11 mouse cellular contexts compared by ENCODE assay signal in the genomic region with DNA sequence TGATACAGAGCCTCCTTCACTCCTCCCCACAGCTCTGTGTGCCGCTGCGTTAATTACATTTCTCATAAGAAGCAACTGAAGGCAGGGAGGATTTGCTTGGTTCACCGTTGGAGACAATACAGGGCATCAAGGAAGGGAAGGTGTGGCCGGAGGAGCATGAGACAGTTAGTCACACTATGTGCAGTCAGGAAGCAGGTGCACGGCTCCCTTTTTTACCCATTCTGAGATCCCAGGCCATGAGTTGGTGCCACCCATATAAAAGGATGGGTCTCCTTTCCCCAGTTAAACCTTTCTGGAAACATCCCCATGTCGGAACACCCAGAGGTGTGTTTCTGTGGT. TPM values are rescaled to one million over a fixed set of nuclear protein-coding genes. Genes with fewer than 3 reads are reported as not detected.
DNase-seq lines count a peak whose midpoint lies in the region; ATAC-seq lines count a peak whose summit lies in the region.
"Had no signal": no experiment of that assay in that cellular context is flagged by ENCODE, and none has a peak within 500 bp of the region (broad histone marks: within the 10 kb centered on the region; RNA-seq: fewer than 3 reads in every experiment).

No protein-coding gene starts in this region.

- no peaks in the 10 kb centered on the region for H3K36me3 ChIP-seq in hindbrain, embryonic 10.5 days
- H3K36me3 ChIP-seq in hindbrain, embryonic 14.5 days (replicated peaks; ENCODE audit: control insufficient read depth, insufficient read depth): no peaks in the 10 kb centered on the region
- no peaks in the 10 kb centered on the region for H3K36me3 ChIP-seq in lung, embryonic 16.5 days (ENCODE audit: control insufficient read depth, insufficient read depth, low read length)
- H3K36me3 ChIP-seq in embryonic facial prominence, embryonic 11.5 days (replicated peaks; ENCODE audit: control insufficient read depth, insufficient read depth, low read depth, low read length): no peaks in the 10 kb centered on the region
- H3K36me3 ChIP-seq in forebrain, embryonic 15.5 days: no peaks in the 10 kb centered on the region
- H3K36me3 ChIP-seq: neural tube, embryonic 12.5 days had no signal

- peak overlapping the region; percentile 65 for H3K27ac ChIP-seq in hindbrain, embryonic 10.5 days
- H3K27ac ChIP-seq in hindbrain, embryonic 14.5 days: no peak overlapping the region
- peak overlapping the region; percentile 63; the same call in 1 of the 2 replicates for H3K27ac ChIP-seq in lung, embryonic 16.5 days (ENCODE audit: low read length)
- H3K27ac ChIP-seq in embryonic facial prominence, embryonic 11.5 days (replicated peaks; ENCODE audit: low read depth, low read length): peak overlapping the region; percentile 31; the same call in 1 of the 2 replicates
- H3K27ac ChIP-seq in forebrain, embryonic 15.5 days (replicated peaks): no peak overlapping the region
- H3K27ac ChIP-seq: neural tube, embryonic 12.5 days had no signal

- ATAC-seq in hindbrain, embryonic 14.5 days (ENCODE audit: low FRiP score): no peak
- no peak for ATAC-seq in lung, embryonic 16.5 days (ENCODE audit: low read depth)
- no peak for ATAC-seq in embryonic facial prominence, embryonic 11.5 days (replicated peaks; ENCODE audit: insufficient number of reproducible peaks, low FRiP score, low TSS enrichment, low read depth)
- 0 out of 2 replicates have a peak, but pooled peaks have one; percentile 38 for ATAC-seq in forebrain, embryonic 15.5 days (replicated peaks)

- H3K27me3 ChIP-seq in hindbrain, embryonic 10.5 days (ENCODE audit: insufficient read depth, poor library complexity, severe bottlenecking): no peaks in the 10 kb centered on the region
- H3K27me3 ChIP-seq in hindbrain, embryonic 14.5 days (ENCODE audit: control insufficient read depth, insufficient read depth, low read length): no peaks in the 10 kb centered on the region
- H3K27me3 ChIP-seq in lung, embryonic 16.5 days (ENCODE audit: control insufficient read depth, insufficient read depth, low read depth, low read length): no peaks in the 10 kb centered on the region
- no peaks in the 10 kb centered on the region for H3K27me3 ChIP-seq in embryonic facial prominence, embryonic 11.5 days (ENCODE audit: control insufficient read depth, insufficient read depth, low read length)
- H3K27me3 ChIP-seq in forebrain, embryonic 15.5 days: no peaks in the 10 kb centered on the region
- H3K27me3 ChIP-seq: neural tube, embryonic 12.5 days had no signal

- no peak overlapping the region for H3K9ac ChIP-seq in hindbrain, embryonic 14.5 days
- no peak overlapping the region; the same call in 1 of the 2 replicates for H3K9ac ChIP-seq in lung, embryonic 16.5 days (ENCODE audit: low read length)
- H3K9ac ChIP-seq in embryonic facial prominence, embryonic 11.5 days (replicated peaks; ENCODE audit: low read length): no peak overlapping the region
- H3K9ac ChIP-seq in forebrain, embryonic 15.5 days (replicated peaks): no peak overlapping the region
- H3K9ac ChIP-seq: neural tube, embryonic 12.5 days had no signal

- no peaks in the 10 kb centered on the region for H3K9me3 ChIP-seq in hindbrain, embryonic 10.5 days
- no peaks in the 10 kb centered on the region for H3K9me3 ChIP-seq in hindbrain, embryonic 14.5 days (ENCODE audit: control insufficient read depth, low read length)
- no peaks in the 10 kb centered on the region for H3K9me3 ChIP-seq in lung, embryonic 16.5 days (ENCODE audit: control insufficient read depth, low read length)
- no peaks in the 10 kb centered on the region for H3K9me3 ChIP-seq in embryonic facial prominence, embryonic 11.5 days (replicated peaks; ENCODE audit: control insufficient read depth, low read length)
- H3K9me3 ChIP-seq in forebrain, embryonic 15.5 days: no peaks in the 10 kb centered on the region
- H3K9me3 ChIP-seq: neural tube, embryonic 12.5 days had no signal

- 60% methylated on average over 6 of the region's 6 CpGs for WGBS in hindbrain, embryonic 10.5 days
- WGBS in hindbrain, embryonic 14.5 days: 58% methylated on average over 6 of the region's 6 CpGs
- 41% methylated on average over 6 of the region's 6 CpGs for WGBS in lung, embryonic 16.5 days
- 56% methylated on average over 6 of the region's 6 CpGs for WGBS in embryonic facial prominence, embryonic 11.5 days
- 31% methylated on average over 6 of the region's 6 CpGs for WGBS in forebrain, embryonic 15.5 days

- peaks cover 18% of the 10 kb centered on the region for H3K4me1 ChIP-seq in hindbrain, embryonic 10.5 days (replicated peaks)
- 0 out of 2 replicates have a peak, but pooled peaks cover 3% of the 10 kb centered on the region for H3K4me1 ChIP-seq in hindbrain, embryonic 14.5 days (replicated peaks; ENCODE audit: control insufficient read depth, insufficient read depth, low read length)
- H3K4me1 ChIP-seq in lung, embryonic 16.5 days (replicated peaks; ENCODE audit: control insufficient read depth, insufficient read depth, low read length): peaks cover 22% of the 10 kb centered on the region
- H3K4me1 ChIP-seq in embryonic facial prominence, embryonic 11.5 days (ENCODE audit: control insufficient read depth, insufficient read depth, low read length): peaks cover 9% of the 10 kb centered on the region
- H3K4me1 ChIP-seq in forebrain, embryonic 15.5 days: peaks cover 11% of the 10 kb centered on the region

- H3K4me3 ChIP-seq in hindbrain, embryonic 10.5 days: no peak overlapping the region
- H3K4me3 ChIP-seq in hindbrain, embryonic 14.5 days (replicated peaks; ENCODE audit: low read length): no peak overlapping the region
- no peak overlapping the region for H3K4me3 ChIP-seq in lung, embryonic 16.5 days (ENCODE audit: low read length)
- no peak overlapping the region for H3K4me3 ChIP-seq in embryonic facial prominence, embryonic 11.5 days (ENCODE audit: low read depth, low read length)
- H3K4me3 ChIP-seq in forebrain, embryonic 15.5 days: no peak overlapping the region
- H3K4me3 ChIP-seq: neural tube, embryonic 12.5 days had no signal

- no peak overlapping the region for H3K4me2 ChIP-seq in hindbrain, embryonic 14.5 days (replicated peaks)
- peak overlapping the region; percentile 33; the same call in 1 of the 2 replicates for H3K4me2 ChIP-seq in lung, embryonic 16.5 days (ENCODE audit: low read depth, low read length)
- no peak overlapping the region for H3K4me2 ChIP-seq in embryonic facial prominence, embryonic 11.5 days (ENCODE audit: low read depth, low read length)
- H3K4me2 ChIP-seq in forebrain, embryonic 15.5 days (replicated peaks): no peak overlapping the region

- DNase-seq in hindbrain, embryonic 10.5 days (ENCODE audit: low spot score): no peak
- DNase-seq in hindbrain, embryonic 14.5 days (ENCODE audit: low spot score): no peak
- DNase-seq in lung, postnatal 4 days: no peak
- no peak for DNase-seq in embryonic facial prominence, embryonic 11.5 days (ENCODE audit: low spot score)
- no peak for DNase-seq in cerebellum, postnatal 4 days (ENCODE audit: low spot score in 2 of 2)
- no peak for DNase-seq in layer of hippocampus, adult 9-11 months
- DNase-seq: gastrocnemius, postnatal 14 days; layer of hippocampus, postnatal 36 days had no signal

RNA-seq across cellular contexts. Expression of a gene that starts 31.8 kb away (rescaled TPM):
- 2.0 TPM in 2 replicates for polyA plus RNA-seq in hindbrain, embryonic 10.5 days (2016; fragmentation: Nextera tagmentation; extraction: Ambion mirVana)
- 4.1 and 6.5 TPM in 2 replicates for polyA plus RNA-seq in hindbrain, embryonic 14.5 days (2014; fragmentation: Nextera tagmentation; extraction: Ambion mirVana)
- polyA plus RNA-seq in lung, embryonic 16.5 days (2015; fragmentation: Nextera tagmentation; extraction: Ambion mirVana): 4.5 and 5.7 TPM in 2 replicates
- polyA plus RNA-seq in embryonic facial prominence, embryonic 11.5 days (2014; fragmentation: Nextera tagmentation; extraction: Ambion mirVana): 2.9 and 3.2 TPM in 2 replicates
- 3.1 and 3.6 TPM in 2 replicates for polyA plus RNA-seq in forebrain, embryonic 15.5 days (2015; fragmentation: Nextera tagmentation; extraction: Ambion mirVana)

RNA-seq across cellular contexts. Expression of a gene that starts 46.8 kb away (rescaled TPM):
- 148 and 151 TPM in 2 replicates for polyA plus RNA-seq in hindbrain, embryonic 10.5 days (2016; fragmentation: Nextera tagmentation; extraction: Ambion mirVana)
- 143 and 148 TPM in 2 replicates for polyA plus RNA-seq in hindbrain, embryonic 14.5 days (2014; fragmentation: Nextera tagmentation; extraction: Ambion mirVana)
- polyA plus RNA-seq in lung, embryonic 16.5 days (2015; fragmentation: Nextera tagmentation; extraction: Ambion mirVana): 134 and 138 TPM in 2 replicates
- 133 and 134 TPM in 2 replicates for polyA plus RNA-seq in embryonic facial prominence, embryonic 11.5 days (2014; fragmentation: Nextera tagmentation; extraction: Ambion mirVana)
- polyA plus RNA-seq in forebrain, embryonic 15.5 days (2015; fragmentation: Nextera tagmentation; extraction: Ambion mirVana): 129 and 134 TPM in 2 replicates

Comparison
In these comparisons a context has a peak if more than half of its experiments do, and no peak if none do; other contexts are left out.
1. H3K27ac ChIP-seq: peak in hindbrain, embryonic 10.5 days (single experiment), lung, embryonic 16.5 days (single experiment) and embryonic facial prominence, embryonic 11.5 days (single experiment); none in hindbrain, embryonic 14.5 days (single experiment) and forebrain, embryonic 15.5 days (single experiment).